Mouse (Mus musculus) neural tube, embryonic 11.5 days (tissue): ENCODE data around the gene Eif3d. TPM values are rescaled to one million over a fixed set of nuclear protein-coding genes. Genes with fewer than 3 reads are reported as not detected.
A peak's percentile ranks its signal among the peaks of the same experiment; 100 is the strongest.

Source experiments
- ATAC-seq: fragments of 200-750 bp; cut with Nextera tagmentation; 2 replicates; pipeline ENCODE4 v1.8.0; 2017; ENCODE audit warnings: moderate number of reproducible peaks, mild to moderate bottlenecking, moderate TSS enrichment, moderate library complexity; ENCODE audit not compliant: insufficient read depth, low FRiP score, low TSS enrichment
- DNase-seq: peaks from one replicate; pipeline ENCODE4 v3.0.0-alpha.2; 2015; ENCODE audit warnings: low spot score
- H3K27ac ChIP-seq: fragments of 300-500 bp; sonication (generic); 2 replicates; pipeline ENCODE4 v1.5.1; 2014; ENCODE audit warnings: low read depth, mild to moderate bottlenecking, low read length
- H3K27me3 ChIP-seq: fragments of 300-500 bp; sonication (generic); 2 replicates; pipeline ENCODE4 v1.6.1; 2014; ENCODE audit warnings: mild to moderate bottlenecking, low read length, mixed read lengths; ENCODE audit not compliant: control insufficient read depth, insufficient read depth
- H3K36me3 ChIP-seq: fragments of 300-500 bp; sonication (generic); 2 replicates; pipeline ENCODE4 v1.6.1; 2014; ENCODE audit warnings: mild to moderate bottlenecking, low read length, moderate library complexity, mixed read lengths; ENCODE audit not compliant: control insufficient read depth, insufficient read depth
- H3K4me1 ChIP-seq: fragments of 300-500 bp; sonication (generic); 2 replicates; pipeline ENCODE4 v1.6.1; 2014; ENCODE audit warnings: low read length, mixed read lengths; ENCODE audit not compliant: control insufficient read depth, insufficient read depth
- H3K4me2 ChIP-seq: fragments of 300-500 bp; sonication (generic); 2 replicates; pipeline ENCODE4 v1.6.1; 2014; ENCODE audit warnings: low read depth, mild to moderate bottlenecking, moderate library complexity
- H3K4me3 ChIP-seq: fragments of 300-500 bp; sonication (generic); 2 replicates; pipeline ENCODE4 v1.5.1; 2014; ENCODE audit warnings: low read depth, low read length
- H3K9ac ChIP-seq: fragments of 300-500 bp; sonication (generic); 2 replicates; pipeline ENCODE4 v1.6.1; 2014; ENCODE audit warnings: mild to moderate bottlenecking, low read length
- H3K9me3 ChIP-seq: fragments of 300-500 bp; sonication (generic); 2 replicates; pipeline ENCODE4 v1.6.1; 2016; ENCODE audit warnings: low read length; ENCODE audit not compliant: control insufficient read depth
- WGBS: fragments of 180-500 bp; shearing (Covaris S2); extraction: QIAGEN DNeasy Blood & Tissue Kit; methylation state at CpG from one replicate; pipeline ENCODE4 v1.1.7; 2014; 5-methylcytosine and 5-hydroxymethylcytosine counted together
- polyA plus RNA-seq: library from polyadenylated mRNA; unstranded; fragments of >200 nt; fragmentation: Nextera tagmentation; extraction: Ambion mirVana; gene quantifications from 2 replicates; pipeline ENCODE4 v1.2.1, GENCODE M21; 2014

The Eif3d gene
- polyA plus RNA-seq, 1 experiment from 2014 or later, result 243 TPM

GRCm38 (mm10) chr15:77957625-77958024 is 13.0 kb downstream of the Eif3d start:
- H3K27ac ChIP-seq, result no peak overlapping the region
- DNase-seq, result no peak
- 0 out of 2 replicates have a peak, but pooled peaks cover 2% of the 10 kb centered on the region for H3K27me3 ChIP-seq
- no peaks in the 10 kb centered on the region for H3K9me3 ChIP-seq
- WGBS, result 50% methylated on average over 5 of the region's 5 CpGs
- H3K4me2 ChIP-seq, result no peak overlapping the region
- H3K36me3 ChIP-seq, result peaks cover 33% of the 10 kb centered on the region
- H3K4me1 ChIP-seq, result peaks cover 9% of the 10 kb centered on the region
- no peak overlapping the region for H3K4me3 ChIP-seq
- H3K9ac ChIP-seq, result no peak overlapping the region
- no peak for ATAC-seq

DNA sequence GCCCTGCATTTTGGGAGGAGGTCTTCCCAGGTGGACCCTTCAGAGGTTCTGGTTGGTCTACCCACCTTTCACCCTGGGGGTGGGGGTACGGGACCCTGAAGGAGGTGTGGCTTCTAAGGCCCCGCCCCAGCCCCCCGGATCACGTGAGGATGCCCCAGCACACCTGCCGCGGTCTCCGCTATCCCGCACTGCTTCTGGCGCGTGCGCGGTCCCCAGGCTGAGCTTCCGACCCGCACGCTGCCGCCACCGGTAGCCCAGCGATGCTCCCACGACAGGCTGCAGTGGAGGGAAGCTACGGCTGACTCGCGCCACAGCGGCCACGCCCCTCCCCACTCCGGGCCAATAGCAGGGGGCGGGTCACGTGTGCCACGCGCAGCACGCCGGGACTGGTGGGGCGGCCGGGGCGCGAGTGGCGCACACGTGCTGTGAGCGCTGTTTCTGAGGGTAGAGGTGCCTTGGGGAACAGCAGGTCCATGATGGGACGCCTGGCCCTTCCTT is 14.2 kb downstream of the Eif3d start, which contains the start of gene Foxred2:
Gene Foxred2, minus strand, starts transcription at position 319 of the 498 bp plus-strand sequence.
- DNase-seq (peak; percentile 91), ATAC-seq (peak; percentile 87)
- Histone ChIP-seq H3K36me3 (peaks cover 26% of the 10 kb centered on the region), H3K9ac (peak within 1 kb of the TSS; percentile 53), H3K4me3 (peak within 1 kb of the TSS; percentile 43), H3K27me3 (0 out of 2 replicates have a peak, but pooled peaks cover 2% of the 10 kb centered on the region), H3K9me3 (no peaks in the 10 kb centered on the region), H3K27ac (no peak within 1 kb of the TSS), H3K4me2 (peak within 1 kb of the TSS; percentile 60), H3K4me1 (peaks cover 9% of the 10 kb centered on the region)
- under 1% methylated on average over 38 of the region's 39 CpGs for WGBS

DNA sequence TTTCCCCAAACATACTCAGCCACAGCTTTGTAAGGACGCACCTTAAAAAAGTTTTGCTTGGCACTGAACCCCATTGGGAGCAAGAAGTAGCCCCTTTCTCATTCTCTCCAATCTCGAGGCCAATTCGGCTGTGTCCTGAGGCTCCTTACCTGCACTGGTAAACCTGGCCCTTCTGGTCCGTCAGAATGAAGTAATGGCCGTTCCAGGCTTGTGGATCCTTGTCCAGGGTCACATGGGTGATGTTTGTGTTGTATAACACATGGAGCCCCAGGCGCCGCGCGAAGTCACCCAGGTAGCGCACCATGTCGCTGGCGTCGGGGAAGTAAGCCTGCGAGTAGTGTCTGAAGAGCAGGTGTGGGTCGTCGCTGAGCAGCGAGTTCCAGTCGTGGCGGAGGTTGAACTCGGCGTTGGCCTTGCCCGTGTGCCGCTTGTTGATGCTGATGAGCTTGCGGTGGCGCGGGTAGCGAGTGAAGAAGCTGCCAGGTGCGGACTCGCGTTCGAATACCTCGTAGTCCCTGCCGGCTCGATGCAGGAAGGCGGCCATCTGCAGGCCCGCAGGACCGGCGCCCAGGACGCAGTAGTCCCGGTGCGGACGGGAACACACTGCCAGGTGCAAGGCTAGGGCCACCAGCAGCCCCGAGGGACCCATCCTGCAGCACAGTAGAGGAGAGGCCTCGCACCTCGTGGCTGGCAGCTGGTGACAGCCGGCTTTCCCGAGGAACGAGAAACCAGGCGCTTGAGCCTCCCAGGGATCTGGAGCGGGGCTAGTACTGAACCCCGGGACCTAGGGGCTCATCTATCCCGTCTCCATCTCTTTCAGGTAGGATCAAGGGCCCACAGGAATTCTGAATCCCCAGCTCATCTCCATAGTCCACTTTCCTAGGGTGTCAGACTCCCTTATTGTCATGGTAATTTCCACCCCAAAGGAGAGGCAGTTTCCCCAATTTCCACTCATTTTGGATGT is 14.9 kb downstream of the Eif3d start:
- Histone ChIP-seq H3K27me3 (0 out of 2 replicates have a peak, but pooled peaks cover 2% of the 10 kb centered on the region), H3K4me3 (peak overlapping the region; percentile 43), H3K4me2 (peak overlapping the region; percentile 60), H3K9me3 (no peaks in the 10 kb centered on the region), H3K4me1 (peaks cover 9% of the 10 kb centered on the region), H3K9ac (peak overlapping the region; percentile 53), H3K27ac (no peak overlapping the region), H3K36me3 (peaks cover 19% of the 10 kb centered on the region)
- 10% methylated on average over 52 of the region's 52 CpGs for WGBS
- ATAC-seq (peak; percentile 54), DNase-seq (peak; percentile 26)

GRCm38 (mm10) chr15:77954362-77954761 is 16.3 kb downstream of the Eif3d start:
- no peak overlapping the region for H3K27ac ChIP-seq
- peaks cover 7% of the 10 kb centered on the region for H3K36me3 ChIP-seq
- peaks cover 9% of the 10 kb centered on the region for H3K4me1 ChIP-seq
- no peak overlapping the region for H3K9ac ChIP-seq
- no peak for ATAC-seq
- WGBS, result 94% methylated on average over 2 of the region's 2 CpGs
- H3K27me3 ChIP-seq, result 0 out of 2 replicates have a peak, but pooled peaks cover under 1% of the 10 kb centered on the region
- H3K4me2 ChIP-seq, result no peak overlapping the region
- no peaks in the 10 kb centered on the region for H3K9me3 ChIP-seq
- no peak for DNase-seq
- H3K4me3 ChIP-seq, result no peak overlapping the region

- no peak for ATAC-seq
- WGBS, result 87% methylated on average over 3 of the region's 3 CpGs
- no peaks in the 10 kb centered on the region for H3K27me3 ChIP-seq
- DNase-seq, result no peak
- no peak overlapping the region for H3K27ac ChIP-seq
- H3K36me3 ChIP-seq, result no peaks in the 10 kb centered on the region
- no peak overlapping the region for H3K9ac ChIP-seq
- H3K4me3 ChIP-seq, result no peak overlapping the region
- H3K4me2 ChIP-seq, result no peak overlapping the region
- H3K4me1 ChIP-seq, result peaks cover 9% of the 10 kb centered on the region
- no peaks in the 10 kb centered on the region for H3K9me3 ChIP-seq
These were observed 17.7 kb downstream of the Eif3d start for GRCm38 (mm10) chr15:77952921-77953320.

GRCm38 (mm10) chr15:77949061-77949460 is 21.6 kb downstream of the Eif3d start:
- Histone ChIP-seq H3K9me3 (no peaks in the 10 kb centered on the region), H3K4me2 (no peak overlapping the region), H3K36me3 (no peaks in the 10 kb centered on the region), H3K4me1 (no peaks in the 10 kb centered on the region), H3K27ac (no peak overlapping the region), H3K9ac (no peak overlapping the region), H3K27me3 (no peaks in the 10 kb centered on the region), H3K4me3 (no peak overlapping the region)
- DNase-seq (no peak), ATAC-seq (no peak)
- WGBS, result 92% methylated on average over 7 of the region's 7 CpGs

- no peaks in the 10 kb centered on the region for H3K36me3 ChIP-seq
- 90% methylated on average over 4 of the region's 4 CpGs for WGBS
These were observed 24.9 kb downstream of the Eif3d start for GRCm38 (mm10) chr15:77945711-77946110.

DNA sequence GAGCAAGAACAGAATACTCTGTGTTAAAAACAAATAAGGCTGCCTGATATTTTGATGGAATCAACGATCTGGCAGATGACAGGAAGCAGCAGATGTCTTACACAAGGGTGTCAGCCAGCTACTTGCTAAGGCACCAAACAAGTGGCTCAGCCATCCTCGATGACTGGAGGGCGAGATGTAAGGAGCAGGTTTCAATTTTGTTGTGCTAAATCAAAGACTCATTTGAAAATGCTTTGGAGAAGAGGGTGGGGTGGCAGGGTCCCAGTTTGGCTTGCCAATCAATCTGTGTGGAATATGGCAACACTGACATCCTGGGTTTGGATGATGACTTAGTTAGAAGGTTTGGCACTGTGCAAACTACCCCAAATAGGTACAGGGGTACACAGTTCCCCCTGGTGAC is 29.1 kb downstream of the Eif3d start:
- no peaks in the 10 kb centered on the region for H3K4me1 ChIP-seq
- H3K27me3 ChIP-seq, result no peaks in the 10 kb centered on the region
- H3K36me3 ChIP-seq, result no peaks in the 10 kb centered on the region
- H3K4me3 ChIP-seq, result no peak overlapping the region
- ATAC-seq, result no peak
- no peak overlapping the region for H3K9ac ChIP-seq
- 91% methylated on average over 3 of the region's 3 CpGs for WGBS
- no peaks in the 10 kb centered on the region for H3K9me3 ChIP-seq
- no peak overlapping the region for H3K27ac ChIP-seq
- DNase-seq, result no peak
- no peak overlapping the region for H3K4me2 ChIP-seq

More at GRCm38 (mm10) chr15:77945711-77946110, 24.9 kb downstream of the Eif3d start:
- Histone ChIP-seq H3K27ac (no peak overlapping the region), H3K4me3 (no peak overlapping the region), H3K27me3 (no peaks in the 10 kb centered on the region), H3K9me3 (no peaks in the 10 kb centered on the region), H3K4me1 (no peaks in the 10 kb centered on the region), H3K9ac (no peak overlapping the region), H3K4me2 (no peak overlapping the region)
- DNase-seq (no peak), ATAC-seq (no peak)
